ENCODE assay signal across 25 mouse cellular contexts in the genomic region with DNA sequence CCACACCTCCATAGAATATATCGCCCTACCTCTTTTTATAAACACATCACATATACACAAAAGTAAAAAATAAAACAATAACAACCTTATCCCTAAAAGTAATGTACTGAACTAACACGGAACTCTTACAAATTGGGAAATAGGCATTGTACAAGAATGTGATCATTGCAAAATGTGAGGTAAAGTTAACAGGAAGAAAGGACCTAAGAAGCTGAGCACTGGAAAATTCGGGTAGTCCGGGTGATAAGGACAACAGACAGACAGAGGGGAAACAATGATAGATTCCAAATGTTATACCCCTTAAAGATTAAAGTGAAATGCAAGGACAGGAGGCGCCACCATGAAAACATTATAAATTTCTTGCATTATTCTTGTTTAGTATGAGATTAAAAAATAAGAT. TPM values are rescaled to one million over a fixed set of nuclear protein-coding genes. Genes with fewer than 3 reads are reported as not detected.
DNase-seq lines count a peak whose midpoint lies in the region; ATAC-seq and TF ChIP-seq lines count a peak whose summit lies in the region.
"Had no signal": no experiment of that assay in that cellular context is flagged by ENCODE, and none has a peak within 500 bp of the region (broad histone marks: within the 10 kb centered on the region; RNA-seq: fewer than 3 reads in every experiment).

No protein-coding gene starts in this region.

- no peak overlapping the region for H3K27ac ChIP-seq in lung, postnatal 0 days (ENCODE audit: low read length)
- H3K27ac ChIP-seq: embryonic facial prominence, embryonic 10.5 days; embryonic facial prominence, embryonic 12.5 days; forebrain, embryonic 13.5 days; forebrain, embryonic 15.5 days had no signal

- no peak overlapping the region for H3K4me2 ChIP-seq in lung, postnatal 0 days (replicated peaks; ENCODE audit: low read depth, low read length)
- H3K4me2 ChIP-seq: embryonic facial prominence, embryonic 12.5 days; forebrain, embryonic 13.5 days; forebrain, embryonic 15.5 days had no signal

- peak; percentile 63 for ATAC-seq in granulocyte monocyte progenitor cell, adult 5-6 weeks (replicated peaks; ENCODE audit: poor library complexity, severe bottlenecking)
- peak; percentile 71 for ATAC-seq in megakaryocyte progenitor cell, adult 5-6 weeks (replicated peaks; ENCODE audit: poor library complexity)
- no peak for ATAC-seq in lung, postnatal 0 days
- ATAC-seq: activated CD4-positive, CD25-positive, alpha-beta regulatory T cell, adult 4 months; CD4-positive, CD25-positive, alpha-beta regulatory T cell, adult 4 months; forebrain, embryonic 13.5 days; forebrain, embryonic 15.5 days; forebrain, postnatal 0 days; Patski had no signal

- no peak overlapping the region for H3K4me3 ChIP-seq in lung, postnatal 0 days (ENCODE audit: low read depth, low read length)
- H3K4me3 ChIP-seq: embryonic facial prominence, embryonic 10.5 days; embryonic facial prominence, embryonic 12.5 days; forebrain, embryonic 13.5 days; forebrain, embryonic 15.5 days had no signal

- TF ChIP-seq EP300 in lung, postnatal 0 days (IDR thresholded peaks at IDR 0.05): no peak

- H3K9ac ChIP-seq in lung, postnatal 0 days (replicated peaks; ENCODE audit: low read depth): no peak overlapping the region
- H3K9ac ChIP-seq: embryonic facial prominence, embryonic 12.5 days; forebrain, embryonic 13.5 days; forebrain, embryonic 15.5 days; forebrain, postnatal 0 days had no signal

- peak; percentile 67 for DNase-seq in adipocyte (ENCODE audit: low spot score)
- no peak for DNase-seq in lung, postnatal 0 days (ENCODE audit: low spot score)
- DNase-seq in thymus, postnatal 25 days: no peak
- no peak for DNase-seq in frontal cortex, adult 2 months (ENCODE audit: extremely low spot score in 1 of 2, low spot score in 1 of 2)
- DNase-seq: adrenal gland, adult 2 months; adrenal gland, postnatal 10 days; adrenal gland, postnatal 25 days; B cell, adult 2 months; cerebellum, adult 11-12 months; cerebellum, adult 2 months; cerebellum, adult 9-10 months; cerebellum, postnatal 10 days; cerebellum, postnatal 25 days; forebrain, postnatal 0 days had no signal

- no peaks in the 10 kb centered on the region for H3K4me1 ChIP-seq in lung, postnatal 0 days (ENCODE audit: insufficient read depth, low read depth, low read length)
- H3K4me1 ChIP-seq: embryonic facial prominence, embryonic 10.5 days; embryonic facial prominence, embryonic 12.5 days; forebrain, embryonic 13.5 days; forebrain, embryonic 15.5 days had no signal

- TF ChIP-seq CTCF in lung, postnatal 0 days (IDR thresholded peaks at IDR 0.05): no peak

- H3K36me3 ChIP-seq in lung, postnatal 0 days (ENCODE audit: insufficient read depth, low read length): no peaks in the 10 kb centered on the region
- H3K36me3 ChIP-seq: embryonic facial prominence, embryonic 10.5 days; embryonic facial prominence, embryonic 12.5 days; forebrain, embryonic 15.5 days; G1E had no signal

- no peaks in the 10 kb centered on the region for H3K27me3 ChIP-seq in lung, postnatal 0 days (replicated peaks; ENCODE audit: insufficient read depth, low read length)
- H3K27me3 ChIP-seq: CH12.LX; embryonic facial prominence, embryonic 12.5 days; forebrain, embryonic 13.5 days; forebrain, embryonic 15.5 days had no signal

- WGBS in lung, postnatal 0 days: 71% methylated on average over 5 of the region's 5 CpGs

- no peaks in the 10 kb centered on the region for H3K9me3 ChIP-seq in lung, postnatal 0 days (ENCODE audit: low read length)
- H3K9me3 ChIP-seq: embryonic facial prominence, embryonic 10.5 days; embryonic facial prominence, embryonic 12.5 days; forebrain, embryonic 13.5 days; forebrain, embryonic 15.5 days; G1E had no signal

RNA-seq across cellular contexts. Expression of a gene that starts 24.1 kb away (rescaled TPM):
- 1.2 and 4.4 TPM in 2 replicates for total RNA-seq in granulocyte monocyte progenitor cell, adult 5-6 weeks (2014; fragmentation: Nextera tagmentation)
- total RNA-seq in granulocyte monocyte progenitor cell, adult 5-6 weeks (2017): 1.1 and 1.4 TPM in 2 replicates
- 1.9 and 2.3 TPM in 2 replicates for total RNA-seq in megakaryocyte progenitor cell, adult 5-6 weeks (2015)
- 1.7 and 2.3 TPM in 2 replicates for total RNA-seq in megakaryocyte progenitor cell, adult 5-6 weeks (2017)
- 2.1 and 2.4 TPM in 2 replicates for polyA plus RNA-seq in lung, postnatal 0 days (2015; fragmentation: Nextera tagmentation; extraction: Ambion mirVana)
- 3.2 and 3.3 TPM in 2 replicates for polyA plus RNA-seq in frontal cortex, adult 2 months (2012; rRNA removed)

RNA-seq across cellular contexts. Expression of a gene that starts 52.3 kb away (rescaled TPM):
- total RNA-seq in granulocyte monocyte progenitor cell, adult 5-6 weeks (2014; fragmentation: Nextera tagmentation): 1.2 TPM in 2 replicates
- total RNA-seq in granulocyte monocyte progenitor cell, adult 5-6 weeks (2017): 0.46 and 0.82 TPM in 2 replicates
- 0.07 and 0.22 TPM in 2 replicates for total RNA-seq in megakaryocyte progenitor cell, adult 5-6 weeks (2015)
- 0.74 and 0.83 TPM in 2 replicates for total RNA-seq in megakaryocyte progenitor cell, adult 5-6 weeks (2017)
- polyA plus RNA-seq in lung, postnatal 0 days (2015; fragmentation: Nextera tagmentation; extraction: Ambion mirVana): 1.4 and 1.5 TPM in 2 replicates
- 15.0 and 19.2 TPM in 2 replicates for polyA plus RNA-seq in frontal cortex, adult 2 months (2012; rRNA removed)
- polyA plus RNA-seq: G1E had no signal
